Mouse (Mus musculus) forelimb bud, embryonic 11.5 days (tissue): ENCODE measurements around the gene Asb4.

Experiments
- DNase-seq: peaks from one replicate; pipeline ENCODE4 v3.0.0-alpha.2; 2012; ENCODE audit warnings: low read depth, low spot score

Asb4 gene

DNA sequence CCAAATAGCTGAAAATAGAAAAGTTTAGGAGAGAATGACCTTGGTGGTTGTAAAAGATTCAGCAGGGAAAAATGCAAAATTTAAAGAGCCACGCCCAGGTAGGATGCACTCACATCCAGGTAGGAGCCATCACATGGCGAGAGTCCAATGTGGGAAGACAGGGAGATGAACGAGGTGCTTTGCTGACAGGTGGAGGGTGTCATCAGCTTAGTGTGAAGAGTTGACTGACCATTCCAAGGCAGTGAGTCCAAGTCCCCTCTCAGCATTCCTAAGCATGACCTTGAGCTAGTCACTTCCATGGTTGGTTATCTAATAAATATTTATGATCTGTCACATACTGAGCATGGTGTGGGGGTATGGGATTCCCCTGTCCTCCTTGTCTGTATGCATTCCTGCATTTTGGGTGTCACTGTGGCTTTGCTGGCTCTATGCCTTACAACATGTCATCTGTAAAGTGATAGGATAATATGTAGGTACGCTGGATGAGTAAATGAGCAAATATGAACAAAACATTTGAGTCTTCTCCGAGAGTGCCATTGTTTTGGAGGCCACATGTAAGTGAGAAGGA is 61.2 kb downstream of the Asb4 start:
- DNase-seq, result no peak

DNA sequence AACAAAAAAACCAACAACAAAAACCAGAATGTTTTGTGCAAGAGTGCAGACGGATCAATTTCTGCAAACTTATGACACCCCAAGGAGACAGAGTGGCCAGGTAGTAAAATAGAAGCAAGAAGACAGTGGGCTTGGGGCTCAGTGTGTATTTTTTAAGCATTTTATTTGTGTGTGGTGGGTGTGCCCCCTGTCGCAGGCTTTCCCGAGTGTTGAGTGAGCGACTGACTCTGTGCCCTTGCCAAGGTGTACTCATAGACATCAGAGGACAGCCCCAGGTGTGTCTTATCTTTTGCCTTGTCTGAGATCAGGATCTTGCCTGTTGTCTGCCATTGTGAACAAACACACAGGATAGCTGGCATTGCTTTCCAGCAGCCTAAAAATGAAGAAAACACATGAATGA is 63.8 kb downstream of the Asb4 start:
- no peak for DNase-seq

DNA sequence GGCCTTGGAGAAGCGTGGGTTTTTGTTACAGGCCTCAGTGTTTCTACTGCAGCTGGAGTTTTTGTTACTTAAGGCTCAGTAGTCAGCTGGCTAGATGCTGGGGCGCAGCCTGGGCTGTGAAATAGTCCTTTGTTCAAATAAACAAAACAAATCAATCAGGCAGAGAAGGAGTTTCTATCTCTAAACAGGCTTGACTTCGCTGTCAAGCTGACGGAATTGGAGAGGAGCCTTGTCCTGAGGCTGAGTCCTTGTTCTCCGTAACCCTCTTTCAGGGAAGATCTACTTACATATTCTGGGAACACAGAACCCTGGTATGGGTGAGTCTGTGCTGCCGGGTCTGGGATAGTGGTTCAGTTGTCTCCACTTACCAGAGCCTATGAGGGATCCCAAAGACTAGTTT is 64.4 kb downstream of the Asb4 start:
- no peak for DNase-seq

DNA sequence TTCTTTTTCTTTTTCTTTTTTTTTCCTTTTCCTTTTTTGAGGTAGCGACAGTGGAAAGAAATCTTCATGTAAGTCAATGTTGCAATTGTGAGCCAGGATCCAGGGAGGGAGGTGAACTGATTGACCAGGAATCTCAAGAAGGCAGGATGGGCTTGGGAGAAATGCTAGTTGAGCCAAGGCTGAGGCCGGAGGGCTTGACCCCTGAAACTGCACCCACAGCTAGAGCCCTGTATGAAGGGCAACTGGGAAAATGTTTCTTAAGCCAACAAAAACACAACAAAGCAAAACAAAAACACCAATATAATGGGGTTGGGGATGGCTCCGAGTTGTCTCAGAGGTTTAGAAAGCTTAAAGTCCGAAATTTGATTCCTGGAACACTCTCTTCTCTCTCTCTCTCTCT is 65.2 kb downstream of the Asb4 start:
- no peak for DNase-seq

DNA sequence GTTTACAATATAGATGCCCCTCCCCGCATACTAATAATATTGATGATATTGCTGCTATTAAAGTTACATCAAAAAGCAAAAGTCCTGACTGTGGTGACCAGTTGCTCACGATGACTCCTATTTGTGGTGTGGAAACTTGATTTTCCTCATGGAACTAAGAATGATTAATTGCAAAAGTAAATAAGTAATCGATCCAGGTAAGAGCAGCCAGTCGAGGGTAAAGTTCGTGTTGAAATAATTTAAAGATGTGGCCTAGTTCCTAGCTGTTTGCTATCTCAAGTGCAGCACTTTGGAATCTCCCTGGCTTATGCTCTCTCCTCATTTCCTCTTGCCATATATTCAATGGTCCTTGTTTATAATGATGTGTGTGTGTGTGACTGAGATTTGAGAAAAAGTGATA is 66.7 kb downstream of the Asb4 start:
- no peak for DNase-seq

DNA sequence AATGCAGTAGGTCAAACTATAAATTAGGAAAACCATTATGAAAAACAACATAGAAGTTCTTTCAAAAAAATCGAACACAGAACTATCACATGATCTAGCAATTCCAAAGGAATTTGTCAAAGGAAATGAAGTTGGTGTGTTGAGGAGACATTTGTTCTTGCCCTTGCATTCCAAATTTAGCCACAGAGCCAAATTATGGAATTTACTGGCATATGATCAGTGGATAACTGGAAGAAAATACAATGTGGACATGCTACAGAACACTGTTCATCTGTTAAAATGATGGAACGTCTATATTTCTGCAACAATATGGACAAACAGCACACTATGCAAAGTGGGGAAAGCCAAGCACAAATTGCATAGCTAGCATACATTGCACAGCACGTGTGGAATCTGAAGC is 72.7 kb downstream of the Asb4 start:
- DNase-seq, result no peak

DNA sequence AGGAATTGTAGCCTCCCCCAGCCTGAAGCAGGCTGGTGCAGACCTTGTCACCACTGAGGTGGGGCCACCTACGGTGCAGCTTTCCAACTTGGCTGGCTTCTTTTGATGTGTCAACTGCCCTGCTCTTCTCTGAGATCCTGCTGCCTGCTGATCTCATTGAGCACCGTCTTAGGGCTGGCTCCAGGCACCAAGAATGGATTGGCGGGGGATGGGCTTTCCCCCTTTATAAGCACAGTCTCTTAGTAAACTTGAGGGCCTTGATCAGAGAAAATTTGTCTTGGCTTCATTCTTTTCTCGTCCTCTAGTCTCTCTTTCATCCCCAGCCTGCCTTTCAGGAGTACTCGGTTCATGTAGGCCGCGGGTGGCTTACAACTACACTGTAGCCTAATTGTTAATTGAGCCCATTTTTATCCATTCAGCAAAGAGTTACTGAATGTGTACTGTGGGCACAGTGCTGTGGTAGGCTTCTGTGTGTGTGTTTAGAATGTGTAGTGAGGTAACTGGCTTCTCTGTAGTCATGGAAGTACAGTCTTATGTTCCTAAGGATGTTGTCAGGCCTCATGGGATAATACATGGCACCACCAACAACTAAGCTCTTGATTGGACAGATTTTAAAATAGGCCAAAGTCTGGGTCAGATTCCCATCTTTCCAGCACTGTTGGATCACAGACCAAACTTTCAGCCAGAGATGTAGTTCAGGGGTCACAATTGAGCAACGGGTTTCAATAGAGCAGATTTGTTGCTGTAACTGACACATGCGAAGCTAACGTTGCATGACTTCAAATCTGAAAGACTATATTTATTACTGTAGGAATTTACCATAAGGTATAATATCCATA is 87.5 kb downstream of the Asb4 start:
- no peak for DNase-seq

DNA sequence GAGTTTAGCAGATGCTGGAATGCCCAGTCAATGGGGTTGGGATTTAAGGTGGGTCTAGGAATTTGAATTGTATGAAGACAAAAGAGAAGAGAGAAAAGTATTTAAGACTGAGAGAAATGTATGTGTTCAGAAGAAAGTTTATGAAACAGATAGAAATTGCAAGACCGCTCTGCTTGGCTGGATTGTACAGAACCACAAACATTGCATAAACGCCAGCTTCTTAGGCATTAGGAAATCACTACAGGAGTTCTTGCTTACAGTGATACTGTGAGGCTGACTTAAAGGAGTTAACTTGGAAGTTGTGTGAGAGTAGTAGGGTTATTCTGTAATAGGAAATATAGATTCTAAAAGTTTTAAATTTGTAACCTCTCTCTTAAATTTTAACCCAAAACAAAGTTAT is 89.5 kb downstream of the Asb4 start:
- no peak for DNase-seq

DNA sequence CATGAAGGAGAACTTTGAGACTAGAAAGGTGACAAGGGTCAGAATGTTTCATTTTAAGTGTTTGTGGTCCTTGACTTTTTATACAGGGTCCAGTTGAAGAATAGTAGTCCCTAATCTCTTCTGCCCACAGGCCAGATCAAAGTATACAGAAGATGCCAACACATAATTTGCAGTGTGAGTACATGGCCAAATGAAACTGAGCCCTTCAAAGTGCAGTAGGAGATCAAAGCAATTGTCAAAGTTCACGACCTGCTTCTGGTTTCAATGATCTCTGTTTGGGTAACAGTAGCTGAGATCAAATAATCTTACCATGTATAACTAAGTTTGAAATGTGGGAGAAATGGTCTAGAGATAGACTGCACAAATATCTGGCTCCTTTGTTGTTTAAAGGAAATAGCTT is 90.8 kb downstream of the Asb4 start:
- DNase-seq, result no peak

DNA sequence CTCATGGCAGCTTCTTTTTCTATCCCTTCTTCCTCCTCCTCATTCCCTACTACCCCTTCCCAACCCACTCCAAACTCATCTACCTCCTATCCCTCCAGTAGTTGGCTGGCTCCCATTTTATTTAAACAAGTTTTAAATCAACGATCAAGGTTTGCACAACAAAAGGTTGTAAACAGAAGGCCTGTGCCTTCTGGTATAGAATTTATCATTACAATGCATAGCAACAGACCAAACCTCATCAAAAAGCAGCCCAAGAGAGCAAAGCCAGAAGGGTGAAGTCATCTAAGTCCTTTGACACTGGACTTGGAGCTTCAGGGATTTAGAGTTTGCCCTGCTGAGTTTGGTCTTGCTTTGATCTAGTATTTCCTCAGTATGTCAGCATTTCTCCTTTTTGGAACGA is 97.9 kb downstream of the Asb4 start:
- no peak for DNase-seq

DNA sequence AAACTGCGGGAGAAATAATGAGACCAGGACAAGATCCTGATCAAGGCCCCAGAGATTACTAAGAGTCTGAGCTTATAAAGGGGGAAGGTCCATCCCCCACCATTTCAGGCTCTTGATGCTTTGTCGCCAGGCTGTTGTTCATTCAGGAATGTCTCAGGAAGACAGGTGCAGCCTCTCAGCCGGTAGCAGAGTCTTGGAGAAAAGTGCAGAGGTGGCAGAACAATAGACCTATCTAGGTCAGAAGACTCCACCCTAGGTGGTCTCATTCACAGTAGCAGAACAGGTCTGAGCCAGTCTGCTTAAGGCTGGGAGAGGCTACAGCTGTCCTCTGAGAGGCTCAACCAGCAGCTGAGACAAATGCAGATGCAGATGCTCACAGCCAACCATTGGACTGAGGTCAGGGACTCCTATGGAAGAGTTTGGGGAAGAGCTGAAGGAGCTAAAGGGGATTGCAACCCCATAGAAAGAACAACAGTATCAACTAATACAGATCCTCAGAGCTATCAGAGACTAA is 99.1 kb downstream of the Asb4 start:
- no peak for DNase-seq
